Mouse (Mus musculus): ENCODE data around the gene Immt.
"Not testable (repeated sequence)": the region's sequence is repeated elsewhere in the genome, so short reads cannot be mapped to it uniquely, and the experiment has no call there.

Gene Immt

DNA sequence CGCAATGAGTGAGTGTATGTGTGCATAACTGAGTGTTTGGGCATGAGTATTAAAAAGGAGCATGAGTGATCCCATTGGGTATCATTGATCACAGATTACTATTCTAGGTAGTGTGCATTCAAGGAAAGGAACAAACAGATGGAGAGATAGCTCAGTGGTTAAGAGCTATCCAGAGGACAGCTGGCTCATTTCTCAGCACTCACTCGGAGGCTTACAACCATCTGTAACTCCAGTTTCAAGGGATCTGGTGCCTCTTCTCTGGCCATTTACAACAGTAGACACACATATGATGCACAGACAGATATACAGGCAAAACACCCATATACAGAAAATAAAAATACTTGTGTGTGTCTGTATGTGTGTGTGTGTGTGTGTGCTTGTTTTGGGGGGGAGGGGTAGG is 36.6 kb downstream of the Immt start:
- no peak for DNase-seq

- DNase-seq, result no peak
These were observed 37.7 kb downstream of the Immt start for GRCm38 (mm10) chr6:71868809-71869208.

GRCm38 (mm10) chr6:71871396-71871795 is 40.3 kb downstream of the Immt start:
- no peak for DNase-seq

- no peak for DNase-seq
These were observed 47.0 kb downstream of the Immt start for GRCm38 (mm10) chr6:71877965-71878760.

DNA sequence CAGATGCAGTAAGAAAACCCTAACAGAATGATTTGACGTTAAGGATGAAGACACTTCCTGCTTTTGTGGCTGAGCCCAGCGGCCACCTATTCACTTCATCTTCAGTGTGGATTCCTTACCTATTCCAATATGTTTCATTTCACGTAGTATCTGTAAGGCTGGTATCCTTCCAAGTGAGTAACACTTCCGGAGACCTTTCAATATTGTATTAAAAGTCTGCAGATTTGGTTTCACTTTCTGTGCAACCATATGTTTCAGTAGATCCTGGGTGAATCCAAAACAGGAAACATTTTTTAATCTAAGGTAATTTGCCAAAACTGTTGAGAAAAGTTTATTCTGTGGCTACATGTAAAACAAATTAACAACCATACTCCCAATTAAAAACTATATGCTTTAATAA is 62.1 kb downstream of the Immt start:
- no peak for DNase-seq

GRCm38 (mm10) chr6:71907702-71908235 is 76.6 kb downstream of the Immt start:
- DNase-seq, result peak; percentile 23

DNA sequence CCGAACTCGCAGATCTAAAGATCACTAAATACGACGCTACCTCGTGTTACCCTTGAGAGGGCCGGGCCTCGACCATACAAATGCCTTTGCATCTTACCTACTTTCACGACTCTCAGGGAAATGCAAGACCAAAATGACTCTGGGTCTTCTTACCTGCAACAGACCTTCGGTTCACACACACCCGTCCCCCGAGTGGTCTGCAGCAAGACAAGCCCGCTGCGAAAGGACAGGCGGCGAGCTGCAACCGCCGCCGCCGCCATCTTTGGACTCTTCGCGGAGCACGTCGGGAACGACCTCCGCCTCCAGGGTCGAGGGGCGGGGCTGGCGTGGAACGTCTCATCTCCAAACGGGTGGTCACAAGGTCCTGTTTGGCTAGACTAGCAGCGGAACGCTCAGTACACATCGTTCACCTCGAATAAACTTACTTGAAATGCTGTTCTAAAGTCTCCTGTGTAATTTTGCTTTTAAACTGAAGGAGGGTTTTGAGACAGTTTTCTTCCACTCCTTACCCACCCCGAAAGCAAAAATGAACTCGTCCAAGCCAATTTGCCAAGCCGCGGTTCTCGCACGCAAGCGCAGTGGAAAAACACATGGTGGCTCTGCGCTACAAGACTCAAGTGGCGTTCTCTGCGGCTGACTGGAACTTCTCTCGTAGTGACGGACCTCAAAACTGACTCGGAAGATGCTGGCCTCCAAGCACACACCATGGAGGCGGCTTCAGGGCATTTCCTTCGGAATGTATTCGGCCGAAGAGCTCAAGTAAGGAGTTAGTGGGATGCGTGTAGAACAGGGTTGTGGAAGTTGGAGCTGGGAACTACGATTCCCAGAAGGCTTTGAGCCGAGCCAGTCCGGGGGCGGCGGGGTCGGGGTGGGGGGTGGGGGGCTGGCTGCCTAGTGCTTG is 77.6 kb downstream of the Immt start, which contains the start of the genes Ptcd3 and Polr1a:
Ptcd3 (minus strand) TSS at position 270 of the 901 bp plus-strand sequence.
Polr1a (plus strand) TSS at position 573 of the 901 bp plus-strand sequence.
- peak; percentile 93 for DNase-seq

DNA sequence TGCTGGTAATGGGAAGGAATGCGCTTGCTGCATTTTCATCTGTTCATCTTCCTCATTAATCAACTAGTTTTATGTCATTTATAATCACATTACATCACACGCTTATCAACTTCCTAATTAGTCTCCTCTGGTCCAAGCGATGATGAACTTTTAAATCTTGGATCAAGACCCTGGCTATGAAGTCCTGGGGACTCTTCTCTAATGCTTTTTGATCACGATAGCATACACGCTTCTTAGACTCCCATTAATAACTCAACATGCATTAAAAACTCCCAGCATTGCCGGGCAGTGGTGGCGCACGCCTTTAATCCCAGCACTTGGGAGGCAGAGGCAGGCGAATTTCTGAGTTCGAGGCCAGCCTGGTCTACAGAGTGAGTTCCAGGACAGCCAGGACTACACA is 78.3 kb downstream of the Immt start:
- no peak for DNase-seq

DNA sequence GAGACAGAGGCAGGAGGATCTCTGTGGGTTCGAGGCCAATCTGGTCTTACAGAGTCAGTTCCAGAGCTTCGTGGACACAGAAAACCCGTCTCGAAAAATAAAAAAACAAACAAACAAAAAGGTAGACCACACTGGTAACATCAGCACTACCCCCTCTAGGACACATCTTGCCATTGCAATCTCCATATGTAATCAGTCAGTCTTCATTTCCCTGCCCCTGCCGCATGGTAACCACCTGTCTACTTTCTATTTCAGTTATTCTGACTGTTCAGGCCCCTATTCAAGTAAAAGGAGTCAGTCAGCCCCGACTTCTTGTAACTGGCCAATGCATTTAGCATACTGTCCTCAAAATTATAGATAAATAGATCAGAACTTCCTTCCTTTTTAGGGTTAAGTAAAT is 78.7 kb downstream of the Immt start:
- DNase-seq, result peak; percentile 42

- no peak for DNase-seq
These were observed 80.7 kb downstream of the Immt start for GRCm38 (mm10) chr6:71911686-71912450.

DNA sequence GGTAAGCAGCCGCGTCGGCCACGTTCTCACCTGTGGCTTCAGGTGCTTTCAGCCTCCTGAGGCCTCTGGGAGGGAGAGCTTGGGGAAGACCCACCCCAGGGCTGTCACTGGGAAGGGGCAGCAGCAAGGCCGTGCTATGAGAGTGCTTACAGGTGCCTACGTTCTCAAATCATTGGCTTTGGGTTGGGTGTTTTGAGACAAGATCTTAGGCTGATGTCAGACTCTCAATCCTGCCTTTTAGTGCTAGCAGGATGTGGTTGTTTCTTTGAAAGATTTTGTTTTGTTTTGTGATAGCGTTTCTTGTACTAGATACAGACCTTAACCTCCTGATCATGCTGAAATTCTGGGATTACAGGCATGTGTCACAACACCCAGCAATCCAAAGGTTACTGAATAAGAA is 89.6 kb downstream of the Immt start:
- DNase-seq, result no peak

DNA sequence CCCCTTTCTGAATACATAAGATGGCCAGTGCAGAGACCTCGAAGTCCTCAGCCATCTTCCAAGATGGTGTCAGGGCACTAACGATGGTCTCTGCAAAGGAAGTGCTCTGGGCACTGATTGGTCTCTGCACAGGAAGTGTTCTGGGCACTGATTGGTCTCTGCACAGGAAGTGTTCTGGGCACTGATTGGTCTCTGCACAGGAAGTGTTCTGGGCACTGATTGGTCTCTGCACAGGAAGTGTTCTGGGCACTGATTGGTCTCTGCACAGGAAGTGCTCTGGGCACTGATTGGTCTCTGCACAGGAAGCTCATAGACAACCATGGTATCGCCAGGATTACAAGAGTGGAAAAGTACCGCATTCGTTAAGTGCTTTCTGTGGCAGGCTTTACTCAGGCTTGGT is 94.1 kb downstream of the Immt start:
- not testable (repeated sequence) for DNase-seq

All from cerebellum, adult 9-10 months (tissue).